Mouse (Mus musculus): Measurements from ENCODE around the gene Nop56. TPM values are rescaled to one million over a fixed set of nuclear protein-coding genes. Genes with fewer than 3 reads are reported as not detected.

Gene Nop56
- total and polyA plus RNA-seq, 3 experiments, result 556 to 1,867 (median 594) TPM

DNA sequence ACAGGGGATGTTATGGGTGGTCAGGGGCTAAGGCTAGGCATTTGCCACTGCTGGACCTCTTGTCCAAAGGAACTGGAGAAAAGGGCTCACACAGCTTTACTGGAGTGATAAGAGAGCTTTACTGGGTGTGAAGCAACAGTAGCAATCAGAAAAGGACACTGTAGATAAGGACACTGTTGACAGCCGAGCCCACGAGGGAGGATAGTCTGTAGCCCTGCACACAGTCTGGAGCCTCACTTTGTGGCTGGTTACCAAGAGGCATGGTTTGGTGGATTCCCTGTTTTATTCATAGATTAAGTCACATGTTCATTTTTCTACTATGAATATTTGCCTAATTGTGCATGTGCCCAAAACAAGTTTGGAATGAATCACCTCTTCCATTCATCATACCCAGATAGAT is 11.8 kb upstream of the Nop56 start:
- peak; percentile 93 for TF ChIP-seq SIN3A (IDR thresholded peaks at IDR 0.05; ENCODE audit: low read length)
- peak; percentile 75 for TF ChIP-seq USF1 (IDR thresholded peaks at IDR 0.05; ENCODE audit: low read depth, low read length)
- TF ChIP-seq HCFC1 (IDR thresholded peaks at IDR 0.05; ENCODE audit: low read depth, low read length), result 0 out of 2 replicates have a peak, but pooled peaks have one; percentile 29
- no peak for TF ChIP-seq ZNF384 (IDR thresholded peaks at IDR 0.05; ENCODE audit: low read depth, low read length)
- TF ChIP-seq ZMIZ1 (IDR thresholded peaks at IDR 0.05; ENCODE audit: low read depth, low read length), result no peak
- no peak for TF ChIP-seq CHD2 (IDR thresholded peaks at IDR 0.05; ENCODE audit: low read length)
- TF ChIP-seq RAD21 (IDR thresholded peaks at IDR 0.05; ENCODE audit: low read depth, low read length), result no peak
- peak; percentile 90 for TF ChIP-seq MYC (IDR thresholded peaks at IDR 0.05; ENCODE audit: low read depth, low read length)
- peak; percentile 37; the same call in 1 of the 2 replicates for TF ChIP-seq MAFK (IDR thresholded peaks at IDR 0.05; ENCODE audit: borderline replicate concordance, low read depth, low read length)
- 0 out of 2 replicates have a peak, but pooled peaks have one; percentile 10 for TF ChIP-seq TBP (IDR thresholded peaks at IDR 0.05; ENCODE audit: low read depth, low read length)
- no peak for TF ChIP-seq UBTF (IDR thresholded peaks at IDR 0.05; ENCODE audit: borderline replicate concordance, insufficient read depth, low read depth, low read length)
- TF ChIP-seq BHLHE40 (IDR thresholded peaks at IDR 0.05; ENCODE audit: borderline replicate concordance, low read depth, low read length), result peak; percentile 62
- TF ChIP-seq E2F4 (IDR thresholded peaks at IDR 0.05; ENCODE audit: borderline replicate concordance, low read depth, low read length), result no peak
- no peak for TF ChIP-seq MEF2A (IDR thresholded peaks at IDR 0.05; ENCODE audit: extremely low read depth, insufficient replicate concordance, low read depth, low read length, poor library complexity, severe bottlenecking)
- peak; percentile 97 for TF ChIP-seq GATA1 (IDR thresholded peaks at IDR 0.05; ENCODE audit: low read depth, low read length)
- no peak for TF ChIP-seq CTCF (IDR thresholded peaks at IDR 0.05 in 2 of 3, conservative IDR thresholded peaks at IDR 0.05 in 1 of 3; ENCODE audit: control insufficient read depth in 1 of 3, insufficient read depth in 1 of 3, low read depth in 2 of 3, low read length in 3 of 3, poor library complexity in 1 of 3, severe bottlenecking in 1 of 3)
- TF ChIP-seq ETS1 (IDR thresholded peaks at IDR 0.05; ENCODE audit: low read depth, low read length), result peak; percentile 78
- TF ChIP-seq RCOR1 (IDR thresholded peaks at IDR 0.05; ENCODE audit: low read depth, low read length), result peak; percentile 96
- TF ChIP-seq NELFE (IDR thresholded peaks at IDR 0.05; ENCODE audit: low read depth, low read length), result no peak
- TF ChIP-seq MAX (IDR thresholded peaks at IDR 0.05; ENCODE audit: low read length), result peak; percentile 88
- TF ChIP-seq JUND (IDR thresholded peaks at IDR 0.05; ENCODE audit: low read depth, low read length), result no peak
- no peak for TF ChIP-seq ZC3H11A (IDR thresholded peaks at IDR 0.05; ENCODE audit: low read depth, low read length)
- TF ChIP-seq EP300 (IDR thresholded peaks at IDR 0.05; ENCODE audit: low read depth in 1 of 2, low read length in 2 of 2), result peak; percentile 90 to 95
- TF ChIP-seq ZKSCAN1 (IDR thresholded peaks at IDR 0.05; ENCODE audit: low read depth, low read length), result no peak
- TF ChIP-seq CHD1 (IDR thresholded peaks at IDR 0.05; ENCODE audit: low read depth, low read length), result no peak
- TF ChIP-seq MAZ (IDR thresholded peaks at IDR 0.05; ENCODE audit: low read depth, low read length), result no peak
- no peak for TF ChIP-seq ELF1 (IDR thresholded peaks at IDR 0.05; ENCODE audit: low read depth, low read length)
- TF ChIP-seq MXI1 (IDR thresholded peaks at IDR 0.05; ENCODE audit: low read depth, low read length), result peak; percentile 98
- no peak for TF ChIP-seq MYB (IDR thresholded peaks at IDR 0.05; ENCODE audit: low read depth, low read length)
- TF ChIP-seq USF2 (IDR thresholded peaks at IDR 0.05; ENCODE audit: borderline replicate concordance in 1 of 2, insufficient read depth in 1 of 2, low read depth in 1 of 2, low read length in 2 of 2), result no peak
- TF ChIP-seq SMC3 (IDR thresholded peaks at IDR 0.05; ENCODE audit: low read depth, low read length), result no peak
- TF ChIP-seq TCF12 (IDR thresholded peaks at IDR 0.05; ENCODE audit: low read depth, low read length), result peak; percentile 88
- peak; percentile 81 for TF ChIP-seq TAL1 (IDR thresholded peaks at IDR 0.05; ENCODE audit: low read length)
- Histone ChIP-seq H3K4me1 (ENCODE audit: control insufficient read depth in 1 of 2, insufficient read depth in 2 of 2, low read length in 2 of 2) (peaks cover 16 to 40% of the 10 kb centered on the region in 2 experiments), H3K27me3 (ENCODE audit: control insufficient read depth in 1 of 2, insufficient read depth in 2 of 2, low read length in 2 of 2) (no peaks in the 10 kb centered on the region), H3K4me3 (ENCODE audit: control insufficient read depth in 1 of 2, insufficient read depth in 1 of 2, low read depth in 2 of 2, low read length in 2 of 2) (no peak overlapping the region), H3K9me3 (replicated peaks; ENCODE audit: insufficient read depth, low read length) (no peaks in the 10 kb centered on the region), H3K79me2 (ENCODE audit: control insufficient read depth, insufficient read depth, low read length, poor library complexity) (no peaks in the 10 kb centered on the region), H3K9ac (ENCODE audit: control insufficient read depth, low read depth, low read length, poor library complexity, severe bottlenecking) (no peak overlapping the region), H3K36me3 (ENCODE audit: control insufficient read depth in 1 of 2, insufficient read depth in 2 of 2, low read length in 2 of 2) (peaks cover 0 to 33% of the 10 kb centered on the region in 2 experiments; a peak in 2 of 4 replicates), H3K27ac (ENCODE audit: control insufficient read depth, low read depth, low read length) (no peak overlapping the region)
- DNase-seq (ENCODE audit: low read depth, low spot score), result peak; percentile 77
